Mouse (Mus musculus) forebrain, embryonic 11.5 days (tissue): ENCODE results near the gene Zfp169. TPM values are rescaled to one million over a fixed set of nuclear protein-coding genes. Genes with fewer than 3 reads are reported as not detected.
"Not testable (repeated sequence)": the region's sequence is repeated elsewhere in the genome, so short reads cannot be mapped to it uniquely, and the experiment has no call there.

Source experiments
- ATAC-seq: fragments of 200-750 bp; cut with Nextera tagmentation; replicated peaks from 2 replicates; pipeline ENCODE4 v1.8.0; 2017; ENCODE audit warnings: moderate TSS enrichment; ENCODE audit not compliant: low FRiP score
- DNase-seq: peaks from one replicate; pipeline ENCODE4 v3.0.0-alpha.2; 2017; ENCODE audit warnings: low spot score
- H3K27ac ChIP-seq: fragments of 300-500 bp; sonication (generic); 2 replicates; pipeline ENCODE4 v1.5.1; 2014; ENCODE audit warnings: low read depth, low read length
- H3K27me3 ChIP-seq: fragments of 300-500 bp; sonication (generic); 2 replicates; pipeline ENCODE4 v1.6.1; 2014; ENCODE audit warnings: mild to moderate bottlenecking, low read length, mixed read lengths; ENCODE audit not compliant: control insufficient read depth, insufficient read depth
- H3K36me3 ChIP-seq: fragments of 300-500 bp; sonication (generic); 2 replicates; pipeline ENCODE4 v1.6.1; 2014; ENCODE audit warnings: mild to moderate bottlenecking, low read length, moderate library complexity, mixed read lengths; ENCODE audit not compliant: control insufficient read depth, insufficient read depth
- H3K4me1 ChIP-seq: fragments of 300-500 bp; sonication (generic); replicated peaks from 2 replicates; pipeline ENCODE4 v1.6.1; 2014; ENCODE audit warnings: low read length, mixed read lengths; ENCODE audit not compliant: control insufficient read depth, insufficient read depth
- H3K4me2 ChIP-seq: fragments of 300-500 bp; sonication (generic); 2 replicates; pipeline ENCODE4 v1.6.1; 2014; ENCODE audit warnings: low read depth, mild to moderate bottlenecking, low read length, moderate library complexity, mixed read lengths; ENCODE audit not compliant: severe bottlenecking
- H3K4me3 ChIP-seq: fragments of 300-500 bp; sonication (generic); 2 replicates; pipeline ENCODE4 v1.5.1; 2014; ENCODE audit warnings: low read depth, low read length
- H3K9ac ChIP-seq: fragments of 300-500 bp; sonication (generic); 2 replicates; pipeline ENCODE4 v1.6.1; 2014; ENCODE audit warnings: low read length
- H3K9me3 ChIP-seq: fragments of 300-500 bp; sonication (generic); 2 replicates; pipeline ENCODE4 v1.6.1; 2016; ENCODE audit warnings: low read length, mixed read lengths; ENCODE audit not compliant: control insufficient read depth
- WGBS: fragments of 180-500 bp; shearing (Covaris S2); extraction: QIAGEN DNeasy Blood & Tissue Kit; methylation state at CpG from one replicate; pipeline ENCODE4 v1.1.7; 2014; 5-methylcytosine and 5-hydroxymethylcytosine counted together
- polyA plus RNA-seq: library from polyadenylated mRNA; unstranded; fragments of >200 nt; fragmentation: Nextera tagmentation; extraction: Ambion mirVana; gene quantifications from 2 replicates; pipeline ENCODE4 v1.2.1, GENCODE M21; 2014

Gene Zfp169
- polyA plus RNA-seq, 1 experiment from 2014 or later, result 8.9 TPM

- Histone ChIP-seq H3K27me3 (no peaks in the 10 kb centered on the region), H3K9me3 (no peaks in the 10 kb centered on the region), H3K36me3 (no peaks in the 10 kb centered on the region), H3K4me1 (0 out of 2 replicates have a peak, but pooled peaks cover 2% of the 10 kb centered on the region), H3K4me2 (no peak overlapping the region), H3K4me3 (no peak overlapping the region), H3K9ac (no peak overlapping the region), H3K27ac (no peak overlapping the region)
- ATAC-seq (no peak), DNase-seq (no peak)
- WGBS, result 71% methylated on average over 2 of the region's 2 CpGs
Observed at GRCm38 (mm10) chr13:48530685-48531084, 17.4 kb upstream of the Zfp169 start.

- Histone ChIP-seq H3K9ac (no peak overlapping the region), H3K4me1 (0 out of 2 replicates have a peak, but pooled peaks cover 2% of the 10 kb centered on the region), H3K27me3 (no peaks in the 10 kb centered on the region), H3K4me2 (no peak overlapping the region), H3K9me3 (no peaks in the 10 kb centered on the region), H3K27ac (no peak overlapping the region), H3K36me3 (no peaks in the 10 kb centered on the region), H3K4me3 (no peak overlapping the region)
- DNase-seq, result no peak
- WGBS, result 49% methylated on average over 2 of the region's 2 CpGs
- ATAC-seq, result no peak
Observed at GRCm38 (mm10) chr13:48529028-48529427, 15.8 kb upstream of the Zfp169 start.

GRCm38 (mm10) chr13:48528123-48528871 lies 15.0 kb upstream of the Zfp169 start:
- no peak overlapping the region for H3K27ac ChIP-seq
- ATAC-seq, result no peak; the same call in 1 of the 2 replicates
- no peaks in the 10 kb centered on the region for H3K27me3 ChIP-seq
- no peak overlapping the region for H3K4me3 ChIP-seq
- H3K4me2 ChIP-seq, result no peak overlapping the region
- H3K36me3 ChIP-seq, result no peaks in the 10 kb centered on the region
- 56% methylated on average over 15 of the region's 15 CpGs for WGBS
- DNase-seq, result peak; percentile 73
- no peak overlapping the region for H3K9ac ChIP-seq
- no peaks in the 10 kb centered on the region for H3K9me3 ChIP-seq
- H3K4me1 ChIP-seq, result 0 out of 2 replicates have a peak, but pooled peaks cover 2% of the 10 kb centered on the region

GRCm38 (mm10) chr13:48525745-48526144 lies 12.5 kb upstream of the Zfp169 start:
- Histone ChIP-seq H3K9me3 (no peaks in the 10 kb centered on the region), H3K9ac (no peak overlapping the region), H3K36me3 (no peaks in the 10 kb centered on the region), H3K4me3 (no peak overlapping the region), H3K27me3 (no peaks in the 10 kb centered on the region), H3K27ac (no peak overlapping the region), H3K4me1 (0 out of 2 replicates have a peak, but pooled peaks cover 2% of the 10 kb centered on the region), H3K4me2 (no peak overlapping the region)
- WGBS, result 77% methylated on average over 5 of the region's 5 CpGs
- ATAC-seq, result no peak
- DNase-seq, result no peak

- not testable (repeated sequence) for H3K9me3 ChIP-seq, H3K27me3 ChIP-seq, H3K4me2 ChIP-seq, H3K36me3 ChIP-seq, DNase-seq, H3K9ac ChIP-seq, H3K4me1 ChIP-seq, H3K4me3 ChIP-seq, H3K27ac ChIP-seq, ATAC-seq
Observed at GRCm38 (mm10) chr13:48519122-48519521, 5.9 kb upstream of the Zfp169 start.

- Histone ChIP-seq H3K36me3 (no peaks in the 10 kb centered on the region), H3K9ac (no peak overlapping the region), H3K27ac (no peak overlapping the region), H3K4me2 (no peak overlapping the region), H3K4me1 (no peaks in the 10 kb centered on the region; the same call in 1 of the 2 replicates), H3K4me3 (no peak overlapping the region), H3K27me3 (no peaks in the 10 kb centered on the region), H3K9me3 (no peaks in the 10 kb centered on the region; the same call in 1 of the 2 replicates)
- 88% methylated on average over 4 of the region's 4 CpGs for WGBS
- ATAC-seq, result no peak
- no peak for DNase-seq
Observed at GRCm38 (mm10) chr13:48515861-48516260, 2.6 kb upstream of the Zfp169 start.

GRCm38 (mm10) chr13:48508661-48509060 lies 4.6 kb downstream of the Zfp169 start:
- H3K9me3 ChIP-seq, result no peaks in the 10 kb centered on the region
- WGBS, result 91% methylated on average over 9 of the region's 9 CpGs
- H3K4me1 ChIP-seq, result no peaks in the 10 kb centered on the region; the same call in 1 of the 2 replicates
- DNase-seq (no peak), ATAC-seq (no peak)
- no peaks in the 10 kb centered on the region for H3K27me3 ChIP-seq
- no peak overlapping the region for H3K4me3 ChIP-seq
- no peak overlapping the region for H3K4me2 ChIP-seq
- no peaks in the 10 kb centered on the region; the same call in 1 of the 2 replicates for H3K36me3 ChIP-seq
- H3K9ac ChIP-seq, result no peak overlapping the region
- H3K27ac ChIP-seq, result no peak overlapping the region

GRCm38 (mm10) chr13:48502422-48502821 lies 10.8 kb downstream of the Zfp169 start:
- H3K4me3 ChIP-seq, result no peak overlapping the region
- 62% methylated on average over 5 of the region's 5 CpGs for WGBS
- no peak overlapping the region for H3K9ac ChIP-seq
- H3K27me3 ChIP-seq, result no peaks in the 10 kb centered on the region
- H3K4me2 ChIP-seq, result no peak overlapping the region
- ATAC-seq, result no peak
- H3K27ac ChIP-seq, result no peak overlapping the region
- peaks cover 7% of the 10 kb centered on the region; the same call in 1 of the 2 replicates for H3K4me1 ChIP-seq
- H3K9me3 ChIP-seq, result no peaks in the 10 kb centered on the region
- DNase-seq, result no peak
- no peaks in the 10 kb centered on the region; the same call in 1 of the 2 replicates for H3K36me3 ChIP-seq

GRCm38 (mm10) chr13:48498676-48499075 lies 14.6 kb downstream of the Zfp169 start:
- H3K27me3 ChIP-seq, result no peaks in the 10 kb centered on the region
- H3K4me2 ChIP-seq, result no peak overlapping the region
- H3K4me3 ChIP-seq, result no peak overlapping the region
- peaks cover 7% of the 10 kb centered on the region; the same call in 1 of the 2 replicates for H3K4me1 ChIP-seq
- WGBS, result 79% methylated on average over 4 of the region's 4 CpGs
- ATAC-seq (no peak), DNase-seq (no peak)
- H3K9me3 ChIP-seq, result no peaks in the 10 kb centered on the region; the same call in 1 of the 2 replicates
- H3K27ac ChIP-seq, result no peak overlapping the region
- H3K9ac ChIP-seq, result no peak overlapping the region
- H3K36me3 ChIP-seq, result no peaks in the 10 kb centered on the region; the same call in 1 of the 2 replicates
